Mouse (Mus musculus): ENCODE results near the gene Pank2. TPM values are rescaled to one million over a fixed set of nuclear protein-coding genes. Genes with fewer than 3 reads are reported as not detected.
"Not testable (repeated sequence)": the region's sequence is repeated elsewhere in the genome, so short reads cannot be mapped to it uniquely, and the experiment has no call there.

Pank2 gene
- 65.3 and 65.4 TPM in 2 replicates for polyA plus RNA-seq (2011; ENCODE audit: insufficient read length, low read depth, missing spikeins)

GRCm38 (mm10) chr2:131262213-131262672, at the start of gene Pank2:
Gene Pank2 (plus strand): TSS chr2:131262495.
- peak; percentile 64 for TF ChIP-seq POLR2A (IDR thresholded peaks at IDR 0.05; ENCODE audit: low read depth, low read length)
- TF ChIP-seq CTCF (IDR thresholded peaks at IDR 0.05; ENCODE audit: borderline replicate concordance, insufficient read depth, low read length) = no peak
- Histone ChIP-seq H3K4me3 (ENCODE audit: insufficient read depth, low read length) (peak within 1 kb of the TSS; percentile 81), H3K4me1 (ENCODE audit: control insufficient read depth, insufficient read depth, low read length) (peaks cover 3% of the 10 kb centered on the region; the same call in 1 of the 2 replicates)

GRCm38 (mm10) chr2:131213773-131214172, 48.5 kb upstream of the Pank2 start:
- H3K27ac ChIP-seq (ENCODE audit: insufficient read depth, low read length) = no peak overlapping the region
- no peaks in the 10 kb centered on the region; the same call in 1 of the 2 replicates for H3K4me1 ChIP-seq (ENCODE audit: control insufficient read depth, insufficient read depth, low read length)
- no peak for TF ChIP-seq CTCF (IDR thresholded peaks at IDR 0.05; ENCODE audit: borderline replicate concordance, insufficient read depth, low read length)
- TF ChIP-seq POLR2A (IDR thresholded peaks at IDR 0.05; ENCODE audit: low read depth, low read length) = no peak
- no peak overlapping the region for H3K4me3 ChIP-seq (ENCODE audit: insufficient read depth, low read length)

More at GRCm38 (mm10) chr2:131262213-131262672, at the start of gene Pank2:
- H3K27ac ChIP-seq (ENCODE audit: insufficient read depth, low read length) = peak within 1 kb of the TSS; percentile 94

- TF ChIP-seq CTCF (IDR thresholded peaks at IDR 0.05; ENCODE audit: borderline replicate concordance, insufficient read depth, low read length) = no peak
- no peak for TF ChIP-seq POLR2A (IDR thresholded peaks at IDR 0.05; ENCODE audit: low read depth, low read length)
- no peaks in the 10 kb centered on the region; the same call in 1 of the 2 replicates for H3K4me1 ChIP-seq (ENCODE audit: control insufficient read depth, insufficient read depth, low read length)
- H3K4me3 ChIP-seq (ENCODE audit: insufficient read depth, low read length) = no peak overlapping the region
- H3K27ac ChIP-seq (ENCODE audit: insufficient read depth, low read length) = no peak overlapping the region
These were observed 46.1 kb upstream of the Pank2 start for GRCm38 (mm10) chr2:131215941-131216858.

DNA sequence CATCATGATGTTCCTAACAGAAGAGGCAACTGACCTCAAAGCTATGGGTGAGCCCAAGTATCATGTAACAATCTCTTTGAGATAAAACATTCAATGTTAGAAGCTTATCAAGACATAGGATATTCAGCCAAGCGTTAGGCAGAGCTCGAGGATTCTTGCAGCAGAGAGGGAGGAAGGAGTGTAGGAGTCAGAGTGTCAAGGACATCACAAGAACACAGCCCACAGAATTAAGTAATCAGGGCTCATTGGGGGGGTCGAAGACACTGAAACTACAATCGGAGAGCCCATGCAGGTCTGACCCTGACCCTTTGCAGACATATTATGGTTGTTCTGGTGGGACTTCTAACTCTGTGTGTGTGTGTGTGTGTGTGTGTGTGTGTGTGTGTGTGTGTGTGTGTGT, 42.3 kb upstream of the Pank2 start:
- no peak overlapping the region for H3K4me3 ChIP-seq (ENCODE audit: insufficient read depth, low read length)
- H3K4me1 ChIP-seq (ENCODE audit: control insufficient read depth, insufficient read depth, low read length) = no peaks in the 10 kb centered on the region
- H3K27ac ChIP-seq (ENCODE audit: insufficient read depth, low read length) = no peak overlapping the region
- TF ChIP-seq CTCF (IDR thresholded peaks at IDR 0.05; ENCODE audit: borderline replicate concordance, insufficient read depth, low read length) = no peak

- Histone ChIP-seq H3K27ac (ENCODE audit: insufficient read depth, low read length) (no peak overlapping the region), H3K4me3 (ENCODE audit: insufficient read depth, low read length) (no peak overlapping the region), H3K4me1 (ENCODE audit: control insufficient read depth, insufficient read depth, low read length) (no peaks in the 10 kb centered on the region)
- no peak for TF ChIP-seq CTCF (IDR thresholded peaks at IDR 0.05; ENCODE audit: borderline replicate concordance, insufficient read depth, low read length)
- no peak for TF ChIP-seq POLR2A (IDR thresholded peaks at IDR 0.05; ENCODE audit: low read depth, low read length)
These were observed 40.3 kb upstream of the Pank2 start for GRCm38 (mm10) chr2:131221853-131222515.

GRCm38 (mm10) chr2:131222562-131222961, 39.7 kb upstream of the Pank2 start:
- Histone ChIP-seq H3K4me1 (ENCODE audit: control insufficient read depth, insufficient read depth, low read length) (no peaks in the 10 kb centered on the region), H3K4me3 (ENCODE audit: insufficient read depth, low read length) (no peak overlapping the region), H3K27ac (ENCODE audit: insufficient read depth, low read length) (no peak overlapping the region)
- no peak for TF ChIP-seq POLR2A (IDR thresholded peaks at IDR 0.05; ENCODE audit: low read depth, low read length)
- no peak for TF ChIP-seq CTCF (IDR thresholded peaks at IDR 0.05; ENCODE audit: borderline replicate concordance, insufficient read depth, low read length)

DNA sequence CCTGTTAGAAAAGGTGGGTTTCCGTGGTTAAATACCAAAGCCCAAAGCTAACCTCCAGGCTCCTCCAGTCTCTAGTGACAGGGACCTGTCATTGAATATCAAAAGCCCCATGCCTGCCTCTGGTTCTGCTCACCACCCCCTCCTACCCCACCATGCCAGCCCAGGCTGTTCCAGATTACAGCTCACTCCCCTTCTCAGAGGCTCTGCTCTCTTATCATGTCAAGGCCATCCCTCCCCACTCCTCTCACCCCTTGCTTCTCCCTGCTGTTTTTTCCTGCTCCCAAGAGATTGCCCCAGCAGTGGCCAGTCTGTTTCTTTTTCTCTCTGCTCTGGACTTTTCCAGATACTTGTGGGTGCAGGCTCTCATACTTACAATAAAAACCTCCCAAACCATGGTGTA, 38.7 kb upstream of the Pank2 start:
- H3K4me3 ChIP-seq (ENCODE audit: insufficient read depth, low read length) = no peak overlapping the region
- no peaks in the 10 kb centered on the region for H3K4me1 ChIP-seq (ENCODE audit: control insufficient read depth, insufficient read depth, low read length)
- no peak overlapping the region for H3K27ac ChIP-seq (ENCODE audit: insufficient read depth, low read length)
- TF ChIP-seq CTCF (IDR thresholded peaks at IDR 0.05; ENCODE audit: borderline replicate concordance, insufficient read depth, low read length) = no peak
- no peak for TF ChIP-seq POLR2A (IDR thresholded peaks at IDR 0.05; ENCODE audit: low read depth, low read length)

- TF ChIP-seq POLR2A (IDR thresholded peaks at IDR 0.05; ENCODE audit: low read depth, low read length) (no peak), CTCF (IDR thresholded peaks at IDR 0.05; ENCODE audit: borderline replicate concordance, insufficient read depth, low read length) (no peak)
- H3K4me3 ChIP-seq (ENCODE audit: insufficient read depth, low read length) = no peak overlapping the region
- no peaks in the 10 kb centered on the region for H3K4me1 ChIP-seq (ENCODE audit: control insufficient read depth, insufficient read depth, low read length)
- no peak overlapping the region for H3K27ac ChIP-seq (ENCODE audit: insufficient read depth, low read length)
These were observed 37.1 kb upstream of the Pank2 start for GRCm38 (mm10) chr2:131225178-131225577.

DNA sequence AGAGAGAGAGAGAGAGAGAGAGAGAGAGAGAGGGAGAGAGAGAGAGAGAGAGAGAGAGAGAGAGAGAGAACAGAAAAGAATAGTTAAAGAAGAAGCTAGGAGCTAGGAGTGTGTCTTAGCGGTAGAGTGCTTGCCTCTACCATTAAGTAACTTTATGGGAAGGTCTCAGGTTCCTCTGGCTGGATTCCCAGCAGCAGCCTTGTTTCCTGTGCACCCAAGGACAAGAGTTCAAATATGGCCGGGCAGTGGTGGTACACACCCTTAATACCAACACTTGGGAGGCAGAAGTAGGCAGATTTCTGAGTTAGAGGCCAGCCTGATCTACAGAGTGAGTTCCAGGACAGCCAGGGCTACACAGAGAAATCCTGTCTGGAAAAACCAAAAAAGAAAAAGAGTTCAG, 35.6 kb upstream of the Pank2 start:
- H3K4me1 ChIP-seq (ENCODE audit: control insufficient read depth, insufficient read depth, low read length); H3K4me3 ChIP-seq (ENCODE audit: insufficient read depth, low read length): not testable (repeated sequence)

GRCm38 (mm10) chr2:131227243-131227642, 35.1 kb upstream of the Pank2 start:
- H3K27ac ChIP-seq (ENCODE audit: insufficient read depth, low read length) = no peak overlapping the region
- TF ChIP-seq CTCF (IDR thresholded peaks at IDR 0.05; ENCODE audit: borderline replicate concordance, insufficient read depth, low read length) = no peak
- TF ChIP-seq POLR2A (IDR thresholded peaks at IDR 0.05; ENCODE audit: low read depth, low read length) = no peak
- H3K4me3 ChIP-seq (ENCODE audit: insufficient read depth, low read length) = no peak overlapping the region
- H3K4me1 ChIP-seq (ENCODE audit: control insufficient read depth, insufficient read depth, low read length) = no peaks in the 10 kb centered on the region

More for the DNA sequence above, 35.6 kb upstream of the Pank2 start:
- H3K27ac ChIP-seq (ENCODE audit: insufficient read depth, low read length) = not testable (repeated sequence)
